Mouse (Mus musculus): Measurements from ENCODE around the gene Dop1b. TPM values are rescaled to one million over a fixed set of nuclear protein-coding genes. Genes with fewer than 3 reads are reported as not detected.

Gene Dop1b
- total RNA-seq, 2 experiments from 2014 or later, result 20.6 to 26.9 TPM

GRCm38 (mm10) chr16:93712966-93713365, 1.3 kb downstream of the Dop1b start:
- no peak for DNase-seq

GRCm38 (mm10) chr16:93714426-93714825, 2.7 kb downstream of the Dop1b start:
- no peak for DNase-seq

GRCm38 (mm10) chr16:93715826-93716225, 4.1 kb downstream of the Dop1b start:
- DNase-seq, result no peak

GRCm38 (mm10) chr16:93717299-93717703, 5.6 kb downstream of the Dop1b start:
- peak; percentile 89 for DNase-seq

GRCm38 (mm10) chr16:93721771-93722170, 10.1 kb downstream of the Dop1b start:
- DNase-seq, result no peak

GRCm38 (mm10) chr16:93722476-93722875, 10.8 kb downstream of the Dop1b start:
- DNase-seq, result no peak

GRCm38 (mm10) chr16:93725417-93726144, 13.9 kb downstream of the Dop1b start:
- DNase-seq, result no peak

- DNase-seq, result no peak
Measured at GRCm38 (mm10) chr16:93726186-93726585, 14.5 kb downstream of the Dop1b start.

- no peak for DNase-seq
Measured at GRCm38 (mm10) chr16:93728676-93729075, 17.0 kb downstream of the Dop1b start.

GRCm38 (mm10) chr16:93729801-93730721, 18.4 kb downstream of the Dop1b start:
- DNase-seq, result peak; percentile 65

- DNase-seq, result no peak
Measured at GRCm38 (mm10) chr16:93731310-93731709, 19.6 kb downstream of the Dop1b start.

- peak; percentile 74 for DNase-seq
Measured at GRCm38 (mm10) chr16:93732875-93733569, 21.3 kb downstream of the Dop1b start.

GRCm38 (mm10) chr16:93739251-93739650, 27.5 kb downstream of the Dop1b start:
- DNase-seq, result no peak

GRCm38 (mm10) chr16:93742903-93743302, 31.2 kb downstream of the Dop1b start:
- no peak for DNase-seq

- peak; percentile 55 for DNase-seq
Measured at GRCm38 (mm10) chr16:93744049-93744490, 32.4 kb downstream of the Dop1b start.

- no peak for DNase-seq
Measured at GRCm38 (mm10) chr16:93744804-93745340, 33.2 kb downstream of the Dop1b start.

GRCm38 (mm10) chr16:93746397-93746796, 34.7 kb downstream of the Dop1b start:
- DNase-seq, result no peak

- no peak for DNase-seq
Measured at GRCm38 (mm10) chr16:93746957-93747356, 35.3 kb downstream of the Dop1b start.

GRCm38 (mm10) chr16:93747421-93747820, 35.7 kb downstream of the Dop1b start:
- no peak for DNase-seq

- DNase-seq, result no peak
Measured at GRCm38 (mm10) chr16:93749147-93749910, 37.6 kb downstream of the Dop1b start.

- DNase-seq, result no peak
Measured at GRCm38 (mm10) chr16:93750464-93750863, 38.8 kb downstream of the Dop1b start.
